Mouse (Mus musculus): Measurements from ENCODE around the gene Gpr132. TPM values are rescaled to one million over a fixed set of nuclear protein-coding genes. Genes with fewer than 3 reads are reported as not detected.
A peak's percentile ranks its signal among the peaks of the same experiment; 100 is the strongest.

Gpr132 gene
- polyA plus RNA-seq, 1 experiment from 2014 or later, result 0.19 TPM

- no peak for ATAC-seq (replicated peaks; ENCODE audit: insufficient number of reproducible peaks, low FRiP score, low TSS enrichment)
- WGBS (ENCODE audit: insufficient replicate concordance), result 56% methylated on average over 13 of the region's 13 CpGs
- Histone ChIP-seq H3K4me1 (ENCODE audit: control insufficient read depth, insufficient read depth, low read length) (peaks cover 16% of the 10 kb centered on the region), H3K27me3 (ENCODE audit: control insufficient read depth, insufficient read depth, low read length) (peaks cover 34% of the 10 kb centered on the region), H3K36me3 (ENCODE audit: control insufficient read depth, insufficient read depth, low read length) (no peaks in the 10 kb centered on the region), H3K9me3 (replicated peaks; ENCODE audit: control insufficient read depth, low read length) (no peaks in the 10 kb centered on the region), H3K4me2 (no peak overlapping the region), H3K9ac (ENCODE audit: low read depth, low read length) (no peak overlapping the region), H3K27ac (ENCODE audit: low read depth, low read length) (no peak overlapping the region), H3K4me3 (ENCODE audit: low read depth, low read length) (no peak overlapping the region)
These were observed 64.0 kb downstream of the Gpr132 start for GRCm38 (mm10) chr12:112804046-112804445.

GRCm38 (mm10) chr12:112802917-112803316 lies 65.1 kb downstream of the Gpr132 start:
- no peak overlapping the region for H3K9ac ChIP-seq (ENCODE audit: low read depth, low read length)
- H3K4me2 ChIP-seq, result peak overlapping the region; percentile 100
- no peak for ATAC-seq (replicated peaks; ENCODE audit: insufficient number of reproducible peaks, low FRiP score, low TSS enrichment)
- H3K36me3 ChIP-seq (ENCODE audit: control insufficient read depth, insufficient read depth, low read length), result no peaks in the 10 kb centered on the region
- H3K9me3 ChIP-seq (replicated peaks; ENCODE audit: control insufficient read depth, low read length), result no peaks in the 10 kb centered on the region
- H3K27ac ChIP-seq (ENCODE audit: low read depth, low read length), result no peak overlapping the region
- no peak overlapping the region for H3K4me3 ChIP-seq (ENCODE audit: low read depth, low read length)
- whole genome bisulfite sequencing (ENCODE audit: insufficient replicate concordance), result 17% methylated on average over 3 of the region's 3 CpGs
- peaks cover 16% of the 10 kb centered on the region for H3K4me1 ChIP-seq (ENCODE audit: control insufficient read depth, insufficient read depth, low read length)
- peaks cover 34% of the 10 kb centered on the region for H3K27me3 ChIP-seq (ENCODE audit: control insufficient read depth, insufficient read depth, low read length)

GRCm38 (mm10) chr12:112801864-112802846 lies 65.9 kb downstream of the Gpr132 start, which contains the start of gene Ahnak2:
TSS of gene Ahnak2 (minus strand) at chr12:112802657.
- WGBS (ENCODE audit: insufficient replicate concordance), result 4% methylated on average over 66 of the region's 69 CpGs
- H3K9ac ChIP-seq (ENCODE audit: low read depth, low read length), result peak within 1 kb of the TSS; percentile 61; the same call in 1 of the 2 replicates
- no peak within 1 kb of the TSS for H3K27ac ChIP-seq (ENCODE audit: low read depth, low read length)

More at GRCm38 (mm10) chr12:112801864-112802846, 65.9 kb downstream of the Gpr132 start, which contains the start of gene Ahnak2:
- Histone ChIP-seq H3K36me3 (ENCODE audit: control insufficient read depth, insufficient read depth, low read length) (no peaks in the 10 kb centered on the region), H3K4me1 (ENCODE audit: control insufficient read depth, insufficient read depth, low read length) (peaks cover 16% of the 10 kb centered on the region), H3K9me3 (replicated peaks; ENCODE audit: control insufficient read depth, low read length) (no peaks in the 10 kb centered on the region), H3K27me3 (ENCODE audit: control insufficient read depth, insufficient read depth, low read length) (peaks cover 37% of the 10 kb centered on the region), H3K4me2 (peak within 1 kb of the TSS; percentile 100), H3K4me3 (ENCODE audit: low read depth, low read length) (peak within 1 kb of the TSS; percentile 56)
- ATAC-seq (replicated peaks; ENCODE audit: insufficient number of reproducible peaks, low FRiP score, low TSS enrichment), result peak; percentile 24

Other genes starting within 250 kb of the Gpr132 start
- 73.3 and 75.2 TPM in 2 replicates for gene Adssl1, start 248.2 kb downstream of the Gpr132 start, polyA plus RNA-seq (2014; fragmentation: Nextera tagmentation; extraction: Ambion mirVana)
- gene Siva1, start 223.5 kb downstream of the Gpr132 start, polyA plus RNA-seq (2014; fragmentation: Nextera tagmentation; extraction: Ambion mirVana), result 141 and 156 TPM in 2 replicates
- gene Akt1, start 193.3 kb downstream of the Gpr132 start, polyA plus RNA-seq (2014; fragmentation: Nextera tagmentation; extraction: Ambion mirVana), result 94.2 and 108 TPM in 2 replicates
- 2.8 and 4.2 TPM in 2 replicates for gene Zbtb42, start 189.4 kb downstream of the Gpr132 start, polyA plus RNA-seq (2014; fragmentation: Nextera tagmentation; extraction: Ambion mirVana)
- gene Cep170b, start 147.8 kb downstream of the Gpr132 start, polyA plus RNA-seq (2014; fragmentation: Nextera tagmentation; extraction: Ambion mirVana), result 2.6 and 3.1 TPM in 2 replicates
- 1.5 and 1.7 TPM in 2 replicates for gene Pld4, start 107.6 kb downstream of the Gpr132 start, polyA plus RNA-seq (2014; fragmentation: Nextera tagmentation; extraction: Ambion mirVana)
- gene Ahnak2, start 65.6 kb downstream of the Gpr132 start, polyA plus RNA-seq (2014; fragmentation: Nextera tagmentation; extraction: Ambion mirVana), result 0.63 and 0.79 TPM in 2 replicates
- gene Clba1, start 59.3 kb downstream of the Gpr132 start, polyA plus RNA-seq (2014; fragmentation: Nextera tagmentation; extraction: Ambion mirVana), result 11.5 and 13.0 TPM in 2 replicates
- 61.5 and 62.8 TPM in 2 replicates for gene Cdca4, start 38.8 kb downstream of the Gpr132 start, polyA plus RNA-seq (2014; fragmentation: Nextera tagmentation; extraction: Ambion mirVana)
- gene Jag2, start 61.5 kb upstream of the Gpr132 start, polyA plus RNA-seq (2014; fragmentation: Nextera tagmentation; extraction: Ambion mirVana), result 1.5 and 2.2 TPM in 2 replicates
- 44.2 and 50.7 TPM in 2 replicates for gene Nudt14, start 73.9 kb upstream of the Gpr132 start, polyA plus RNA-seq (2014; fragmentation: Nextera tagmentation; extraction: Ambion mirVana)
- 18.9 and 22.5 TPM in 2 replicates for gene Btbd6, start 108.3 kb upstream of the Gpr132 start, polyA plus RNA-seq (2014; fragmentation: Nextera tagmentation; extraction: Ambion mirVana)
- 33.7 and 39.5 TPM in 2 replicates for gene Brf1, start 132.5 kb upstream of the Gpr132 start, polyA plus RNA-seq (2014; fragmentation: Nextera tagmentation; extraction: Ambion mirVana)
- gene Pacs2, start 146.3 kb upstream of the Gpr132 start, polyA plus RNA-seq (2014; fragmentation: Nextera tagmentation; extraction: Ambion mirVana), result 7.3 and 11.3 TPM in 2 replicates
- gene Tex22, start 206.3 kb upstream of the Gpr132 start, polyA plus RNA-seq (2014; fragmentation: Nextera tagmentation; extraction: Ambion mirVana), result 0.16 TPM in 1 of 2 replicates, not detected in the other
- gene Mta1, start 230.1 kb upstream of the Gpr132 start, polyA plus RNA-seq (2014; fragmentation: Nextera tagmentation; extraction: Ambion mirVana), result 12.3 and 14.7 TPM in 2 replicates